Mouse (Mus musculus) bone marrow macrophage, adult 2 months (primary cell): ENCODE measurements around the gene Nbas. TPM values are rescaled to one million over a fixed set of nuclear protein-coding genes. Genes with fewer than 3 reads are reported as not detected.

Experiments
- H3K27ac ChIP-seq: 2 replicates; pipeline ENCODE4 v1.5.1; 2012; ENCODE audit warnings: low read depth, low read length; ENCODE audit not compliant: insufficient read depth
- H3K4me1 ChIP-seq: 2 replicates; pipeline ENCODE4 v1.6.1; 2012; ENCODE audit warnings: low read length; ENCODE audit not compliant: control insufficient read depth, insufficient read depth
- H3K4me3 ChIP-seq: 2 replicates; pipeline ENCODE4 v1.5.1; 2012; ENCODE audit warnings: mild to moderate bottlenecking, low read length, moderate library complexity; ENCODE audit not compliant: insufficient read depth
- CTCF ChIP-seq: IDR thresholded peaks from 2 replicates; pipeline ENCODE4 v1.5.1; 2012; ENCODE audit warnings: low read depth, mild to moderate bottlenecking, low read length, moderate library complexity
- POLR2A ChIP-seq: IDR thresholded peaks from 2 replicates; pipeline ENCODE4 v1.6.1; 2012; ENCODE audit warnings: mild to moderate bottlenecking, low read depth, low read length, borderline replicate concordance
- polyA plus RNA-seq: library from polyadenylated mRNA; stranded (reverse); fragments of >200 nt; gene quantifications from 2 replicates; pipeline ENCODE4 v1.2.4, GENCODE M21; 2012; ENCODE audit not compliant: missing spikeins, insufficient read depth, insufficient read length

Nbas gene
- polyA plus RNA-seq, 1 experiment = 7.3 TPM

DNA sequence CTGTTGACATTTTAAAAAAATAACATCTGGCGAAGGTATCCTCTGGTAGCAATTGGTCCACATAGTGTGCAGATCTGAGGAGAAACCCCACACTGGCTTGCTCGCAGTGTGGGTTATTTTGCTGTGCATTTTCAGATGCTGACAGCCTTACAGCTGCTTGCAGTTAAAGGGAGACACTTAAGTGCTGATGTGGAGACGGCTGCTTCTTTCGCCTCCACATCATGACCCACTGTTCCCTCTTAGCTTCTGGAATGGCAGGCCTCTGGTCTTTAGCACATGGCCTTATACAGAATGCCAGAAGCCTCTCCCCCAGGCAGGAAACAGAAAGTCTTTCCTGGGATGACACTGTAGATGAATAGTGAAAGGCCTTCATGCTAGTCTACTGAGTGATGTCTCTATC is 306.2 kb downstream of the Nbas start:
- Histone ChIP-seq H3K4me1 (peaks cover 23% of the 10 kb centered on the region), H3K4me3 (no peak overlapping the region), H3K27ac (no peak overlapping the region)
- TF ChIP-seq POLR2A = no peak
- TF ChIP-seq CTCF = no peak

DNA sequence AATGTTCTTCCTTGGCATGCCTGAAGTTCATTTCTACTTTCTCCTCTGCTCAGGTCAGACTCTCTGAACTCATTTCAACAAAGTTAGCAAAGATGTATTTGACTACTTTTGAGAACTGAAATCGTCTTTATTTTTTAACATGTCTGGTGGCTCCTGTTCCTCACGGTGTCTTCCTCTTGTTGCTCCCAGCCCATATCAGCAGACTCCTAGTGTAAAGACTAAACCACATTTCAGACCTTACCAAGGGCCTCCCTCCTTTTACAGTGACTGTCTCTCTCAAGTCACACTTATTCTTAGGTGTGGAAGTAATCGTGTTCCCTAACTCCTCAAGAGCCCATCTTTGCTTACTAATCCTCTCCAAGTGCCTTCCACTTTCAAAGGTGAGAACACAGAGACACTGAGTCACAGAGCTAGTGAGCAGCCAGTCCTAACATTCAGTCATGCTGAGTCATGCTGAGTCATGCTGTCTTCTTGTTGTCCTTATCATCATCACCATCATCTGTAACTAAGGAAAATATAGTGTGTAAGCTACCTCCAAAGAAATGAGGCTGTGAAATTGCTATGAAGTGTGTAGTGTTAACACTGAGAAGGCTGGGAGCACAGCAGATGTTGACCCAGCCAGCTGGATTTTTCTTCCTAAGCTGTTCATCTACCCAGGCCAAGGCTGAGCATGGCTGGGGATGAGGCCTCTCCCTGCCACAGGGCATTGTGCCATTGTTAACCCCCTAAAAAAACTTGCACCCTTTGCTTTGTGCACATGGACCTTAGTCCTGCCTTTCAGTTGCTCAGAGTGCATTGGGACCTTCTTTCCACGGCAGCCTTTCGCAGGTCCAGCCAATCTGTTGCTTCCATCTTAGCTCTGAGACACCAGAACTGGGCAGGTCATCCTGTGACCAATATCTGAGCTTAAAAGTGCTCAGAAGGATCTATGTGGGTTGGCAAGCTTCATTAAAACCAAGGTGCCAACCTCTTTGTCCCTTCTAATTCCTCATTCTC is 307.0 kb downstream of the Nbas start:
- H3K4me3 ChIP-seq = no peak overlapping the region
- peaks cover 23% of the 10 kb centered on the region for H3K4me1 ChIP-seq
- TF ChIP-seq POLR2A (no peak), CTCF (no peak)
- no peak overlapping the region for H3K27ac ChIP-seq

DNA sequence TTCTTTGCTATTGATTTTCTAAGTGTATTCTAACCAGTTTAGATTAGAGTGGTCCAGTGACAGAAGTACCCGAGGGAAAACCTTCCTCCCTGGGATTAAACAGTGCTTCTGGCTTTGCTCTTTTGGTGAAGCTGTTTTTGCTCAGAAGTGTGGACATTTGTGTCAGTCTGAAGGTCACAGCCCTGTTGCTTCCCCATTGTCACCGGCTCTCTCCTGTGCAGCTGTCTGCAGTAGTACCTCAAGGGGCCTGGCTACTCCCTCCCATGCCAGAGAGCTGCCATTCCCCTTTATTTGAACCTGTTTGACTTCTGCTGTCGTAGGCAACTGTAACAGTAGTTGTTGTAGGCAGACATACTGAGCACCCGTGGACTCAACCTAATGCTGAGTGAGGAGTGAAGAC is 307.8 kb downstream of the Nbas start:
- Histone ChIP-seq H3K27ac (no peak overlapping the region), H3K4me1 (peaks cover 23% of the 10 kb centered on the region), H3K4me3 (no peak overlapping the region)
- TF ChIP-seq POLR2A = no peak
- TF ChIP-seq CTCF = no peak

DNA sequence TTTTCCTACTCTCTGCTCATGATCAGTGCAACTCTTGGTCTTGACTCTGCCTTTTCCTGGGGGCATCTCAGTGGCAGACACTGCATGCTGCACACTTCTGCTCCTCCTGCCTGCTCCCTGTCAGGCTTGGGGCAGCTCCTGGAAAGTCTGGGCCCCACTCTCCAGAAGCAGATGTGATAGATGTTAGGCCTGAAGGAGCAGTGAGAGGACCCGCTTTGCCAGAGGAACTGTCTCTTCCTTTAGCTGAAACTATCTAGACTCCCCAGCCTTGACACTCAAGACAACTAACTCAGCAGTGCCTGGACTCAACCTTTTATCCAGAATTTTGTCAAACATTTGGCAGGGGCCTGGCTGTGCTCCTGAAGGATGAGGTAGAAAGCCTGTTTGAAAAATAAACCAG is 311.9 kb downstream of the Nbas start:
- TF ChIP-seq CTCF (no peak), POLR2A (no peak)

DNA sequence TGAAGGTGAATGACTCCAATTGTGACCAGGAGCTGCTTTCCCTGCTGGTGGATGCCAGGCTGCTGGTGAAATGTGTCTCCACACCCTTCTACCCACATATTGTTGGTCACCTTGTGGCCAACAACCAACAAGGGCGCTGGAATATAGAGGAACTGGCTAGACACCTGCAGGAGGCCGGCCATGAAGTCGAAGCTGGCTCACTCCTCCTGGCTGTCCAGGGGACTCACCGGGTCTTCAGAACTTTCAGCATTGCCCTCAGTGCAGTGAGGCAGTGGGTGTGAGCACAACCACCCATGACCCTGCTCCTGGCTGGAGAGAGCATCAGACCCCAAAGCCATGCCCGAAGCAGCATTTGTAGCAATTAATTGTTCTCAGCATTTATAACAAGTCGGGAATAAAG is 314.5 kb downstream of the Nbas start:
- no peak overlapping the region for H3K4me3 ChIP-seq
- H3K27ac ChIP-seq = no peak overlapping the region
- TF ChIP-seq CTCF (no peak), POLR2A (no peak)
- H3K4me1 ChIP-seq = peaks cover 10% of the 10 kb centered on the region

More for the DNA sequence above, 311.9 kb downstream of the Nbas start:
- no peak overlapping the region for H3K27ac ChIP-seq
- peaks cover 21% of the 10 kb centered on the region for H3K4me1 ChIP-seq
- no peak overlapping the region for H3K4me3 ChIP-seq

DNA sequence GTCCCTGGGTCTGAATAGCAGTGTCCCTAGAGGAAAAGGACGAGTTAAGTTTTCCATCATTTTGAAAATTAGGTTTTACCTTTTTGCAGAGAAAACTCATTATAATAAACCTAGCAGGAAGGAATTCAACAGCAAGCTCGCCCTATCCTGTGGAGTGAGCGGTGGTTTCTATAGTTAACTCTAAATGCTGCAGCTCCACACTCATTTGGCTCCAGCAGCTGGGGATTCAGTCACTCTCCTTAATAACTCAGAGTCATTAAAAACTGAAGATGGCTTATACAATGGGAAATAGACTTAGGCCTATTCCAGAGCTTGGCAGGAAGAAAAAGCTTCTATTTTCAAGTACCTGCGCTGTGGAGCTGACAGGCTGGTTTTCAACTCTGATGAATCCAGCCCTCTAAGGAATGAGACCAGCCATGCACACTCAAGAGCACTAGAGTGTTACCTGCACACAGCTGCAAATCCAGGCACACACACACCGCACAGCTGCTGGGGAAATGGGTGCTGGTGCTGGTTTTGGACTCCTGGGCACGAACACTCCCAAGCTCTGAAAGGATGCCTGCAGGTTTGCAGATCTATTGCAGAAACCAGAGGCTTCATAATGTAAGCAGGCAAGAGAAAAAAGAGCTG is 316.7 kb downstream of the Nbas start:
- H3K4me1 ChIP-seq = no peaks in the 10 kb centered on the region

DNA sequence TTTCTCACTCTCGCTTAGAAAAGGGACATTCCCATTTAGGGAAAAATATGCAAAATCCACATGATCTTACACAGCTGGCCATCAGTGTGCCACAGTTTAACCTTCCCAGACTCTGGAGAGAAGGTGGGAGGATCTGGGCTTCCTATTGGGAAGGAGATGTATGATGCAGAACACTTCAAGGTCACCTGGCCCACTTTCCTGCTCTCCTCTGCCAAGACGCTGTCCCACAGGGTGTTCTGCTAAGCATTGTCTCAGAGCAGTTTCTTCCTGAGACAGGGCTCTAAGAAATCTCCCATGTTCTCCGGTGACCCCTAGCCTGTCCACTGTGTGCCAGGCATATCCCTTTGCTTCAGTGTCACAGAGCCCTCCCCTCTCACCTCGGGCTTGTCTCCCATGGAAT is 318.7 kb downstream of the Nbas start:
- no peaks in the 10 kb centered on the region for H3K4me1 ChIP-seq
- no peak overlapping the region for H3K27ac ChIP-seq
- H3K4me3 ChIP-seq = no peak overlapping the region
- no peak for TF ChIP-seq POLR2A
- no peak for TF ChIP-seq CTCF

More for the DNA sequence above, 316.7 kb downstream of the Nbas start:
- H3K27ac ChIP-seq = no peak overlapping the region
- no peak for TF ChIP-seq POLR2A
- no peak for TF ChIP-seq CTCF
- no peak overlapping the region for H3K4me3 ChIP-seq

DNA sequence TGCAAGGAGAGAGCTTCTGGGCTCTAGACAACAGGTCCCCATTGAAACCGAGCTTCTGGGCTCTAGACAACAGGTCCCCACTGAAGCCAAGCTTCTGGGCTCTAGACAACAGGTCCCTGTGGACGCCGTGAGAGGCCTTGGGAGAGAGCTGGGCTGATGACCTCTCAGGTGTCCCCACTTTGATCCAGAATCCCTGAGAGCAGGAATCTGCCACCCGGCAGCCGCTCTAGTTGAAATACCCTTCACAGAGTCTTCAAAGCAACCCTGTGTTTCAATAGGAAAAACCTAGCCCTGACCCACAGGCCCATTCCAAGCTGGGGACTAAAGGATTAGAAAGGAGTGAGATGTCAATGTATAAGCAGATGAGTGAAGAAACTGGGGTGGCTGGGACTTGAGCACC is 320.1 kb downstream of the Nbas start:
- no peaks in the 10 kb centered on the region for H3K4me1 ChIP-seq
- no peak overlapping the region for H3K27ac ChIP-seq
- H3K4me3 ChIP-seq = no peak overlapping the region
- TF ChIP-seq CTCF = no peak
- TF ChIP-seq POLR2A = no peak

DNA sequence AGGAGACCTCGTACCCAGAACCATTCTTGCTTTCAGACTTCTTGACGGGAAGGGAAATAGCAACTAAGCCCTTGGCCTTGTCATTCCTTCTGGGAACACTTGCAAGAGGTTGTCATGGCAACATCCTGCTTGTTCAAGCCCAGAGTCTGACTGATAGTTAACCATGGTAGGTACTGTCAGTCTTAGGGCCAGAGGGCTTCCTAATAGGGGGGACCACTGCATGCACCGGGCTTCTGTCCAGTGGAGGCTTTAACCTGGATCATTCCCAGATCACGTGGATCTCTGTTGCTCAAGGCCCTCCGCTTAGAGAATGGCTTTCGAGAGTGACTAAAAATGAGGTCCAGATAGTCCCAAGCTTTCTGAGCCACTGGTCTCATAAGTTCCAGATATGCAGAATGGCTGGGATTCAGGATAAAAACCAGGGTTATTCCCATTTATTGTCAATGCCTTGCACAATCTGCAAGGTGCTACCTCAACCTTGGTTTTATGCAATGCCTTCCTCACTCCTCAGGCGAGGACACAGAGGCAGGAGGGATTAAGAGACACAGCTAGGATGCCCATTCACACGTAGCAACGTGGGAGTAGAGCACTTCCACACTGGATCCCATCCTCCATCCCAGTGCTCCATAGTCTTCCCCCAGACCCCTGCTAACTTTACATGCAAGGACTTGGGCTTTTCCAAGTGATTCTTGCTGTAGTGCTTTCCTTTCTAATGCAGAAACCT is 326.0 kb downstream of the Nbas start:
- Histone ChIP-seq H3K4me3 (no peak overlapping the region), H3K4me1 (no peaks in the 10 kb centered on the region), H3K27ac (no peak overlapping the region)
- TF ChIP-seq POLR2A (no peak), CTCF (no peak)
